Mouse (Mus musculus) B cell, adult (primary cell): Measurements from ENCODE around the gene Tas1r1. TPM values are rescaled to one million over a fixed set of nuclear protein-coding genes. Genes with fewer than 3 reads are reported as not detected.

Experiments
- total RNA-seq: library from RNA; stranded (reverse); gene quantifications from 4 replicates; pipeline ENCODE4 v1.2.4, GENCODE M21; 2023; ENCODE audit not compliant: inconsistent age

The Tas1r1 gene
- total RNA-seq, result 0.19 to 0.69 TPM (median 0.51 TPM) in 3 of 4 replicates, not detected in the other

DNA sequence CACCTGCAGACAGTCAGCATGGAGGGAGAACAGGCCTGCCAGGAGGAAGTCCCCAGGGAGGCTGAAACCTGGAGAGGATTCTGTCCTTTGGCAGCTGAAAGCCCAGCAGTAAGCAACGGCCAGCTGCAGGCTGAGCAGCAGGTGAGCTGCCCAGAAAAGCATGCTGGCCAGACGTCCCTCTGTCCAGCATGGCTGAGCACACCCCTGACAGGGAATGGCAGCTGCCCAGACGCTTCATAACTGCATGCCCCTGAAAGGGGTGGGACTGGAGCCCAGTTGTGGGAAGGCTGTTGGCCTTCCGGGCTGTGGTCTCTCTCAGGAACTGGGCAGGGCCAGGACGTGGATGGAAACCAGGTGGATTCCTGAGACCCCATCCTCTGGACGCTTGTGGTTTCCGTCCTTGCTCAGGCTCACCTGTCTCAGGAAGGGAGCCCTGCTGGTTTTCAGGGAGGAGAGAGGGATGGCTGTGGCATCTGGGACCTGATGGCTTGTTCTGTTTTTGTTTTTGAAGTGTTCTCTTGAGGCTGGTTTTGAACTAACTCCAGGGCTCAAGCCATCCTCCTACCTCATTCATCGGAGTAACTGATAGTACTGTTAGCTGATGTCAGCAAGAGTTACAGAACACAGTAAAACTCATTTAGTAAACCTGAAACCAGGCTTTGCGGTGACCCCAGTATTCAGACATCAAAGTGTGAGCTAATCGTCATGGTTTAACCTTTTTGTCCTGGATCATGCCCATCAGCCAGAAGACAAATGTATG, at the start of gene Tas1r1:
Gene Tas1r1 (minus strand): TSS at position 344 of the 760 bp plus-strand sequence.

DNA sequence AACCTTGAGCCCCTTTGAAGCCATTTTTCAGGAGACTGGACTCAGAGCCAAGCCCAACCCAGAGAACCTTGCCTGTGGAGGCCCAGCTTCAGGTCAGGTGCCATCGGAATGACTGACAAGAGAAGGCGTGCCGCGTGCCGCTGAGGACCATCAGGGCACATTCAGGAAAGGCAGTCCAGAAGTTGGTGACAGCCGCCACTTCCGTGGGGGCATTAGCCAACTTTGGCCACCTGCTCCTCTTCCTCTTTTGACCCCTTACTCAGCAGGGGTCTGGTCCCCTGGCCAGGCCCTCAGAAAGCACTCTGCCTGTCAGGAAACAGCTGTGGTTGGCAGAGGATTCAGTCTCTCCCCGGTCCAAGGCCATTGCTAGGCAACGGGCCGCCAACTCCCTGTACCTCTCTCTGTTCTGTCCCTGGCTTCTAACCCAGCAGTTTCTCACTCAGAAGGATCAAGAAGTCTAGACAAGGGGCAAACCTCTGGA, 33.8 kb upstream of the Tas1r1 start, which contains the start of gene Plekhg5:
Gene Plekhg5 (plus strand): TSS at position 378 of the 481 bp plus-strand sequence.

DNA sequence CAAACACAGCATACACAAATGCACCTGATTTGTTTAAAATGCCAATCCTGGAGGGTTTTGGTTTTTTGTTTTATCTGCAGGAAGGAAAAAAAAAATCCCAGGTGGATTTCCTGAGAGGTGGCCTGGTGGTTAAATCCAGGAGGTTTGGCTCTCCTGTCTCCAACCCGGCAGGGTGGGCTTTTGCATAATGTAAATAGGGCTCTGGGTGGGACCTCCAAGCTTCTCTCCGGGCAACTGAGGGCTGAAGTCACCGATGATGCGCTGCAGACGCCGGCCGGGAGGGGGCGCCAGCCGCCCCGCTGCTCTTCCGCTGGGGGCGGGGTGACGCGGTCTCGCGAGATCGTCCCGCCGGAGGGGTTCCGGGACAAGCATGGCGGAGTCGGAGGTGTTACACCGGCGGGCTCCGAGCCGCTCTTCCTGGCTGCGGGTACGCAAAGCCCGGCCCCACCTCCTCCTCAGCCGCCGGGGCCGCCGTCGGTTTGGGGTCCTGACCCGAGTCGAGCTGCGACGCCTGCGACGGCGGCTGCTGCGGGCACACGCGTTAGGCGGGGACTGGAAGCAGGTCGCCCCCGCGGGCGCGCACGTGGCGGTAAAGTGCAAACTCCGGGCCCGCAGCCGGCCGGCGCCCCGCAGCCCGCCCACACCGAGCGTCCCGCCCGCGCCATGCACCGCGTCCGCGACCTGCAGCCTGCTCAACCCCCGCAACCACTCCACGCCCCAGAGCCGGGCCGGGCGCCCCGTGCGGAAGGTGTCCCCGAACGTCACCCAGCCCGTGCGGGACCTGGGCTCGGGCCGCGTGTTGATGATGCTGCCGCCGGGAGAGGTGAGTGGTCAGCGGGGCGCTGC, 840 bp upstream of the Tas1r1 start, which contains the start of gene Nol9:
Gene Nol9 (plus strand): TSS at position 337 of the 846 bp plus-strand sequence.

DNA sequence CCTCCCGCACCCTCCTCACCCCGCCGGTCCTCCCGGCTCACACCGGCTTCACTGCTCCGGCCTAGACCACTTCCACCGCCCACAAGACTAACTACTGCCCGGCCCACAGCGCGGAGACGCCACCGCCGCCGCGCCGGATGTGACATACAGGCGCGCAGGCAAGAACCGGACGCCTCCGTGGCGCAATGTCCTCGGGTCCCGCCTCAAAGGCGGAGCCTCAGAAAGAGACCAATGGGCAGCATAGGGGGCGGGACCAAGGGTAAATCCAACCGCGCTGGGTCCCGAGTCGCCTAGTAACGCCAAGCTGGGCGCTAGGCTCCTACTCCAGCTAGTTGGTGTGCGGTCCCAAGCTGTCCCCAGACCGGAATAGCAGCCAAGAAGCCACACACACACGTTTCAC, 10.8 kb downstream of the Tas1r1 start, which contains the start of gene Zbtb48:
Gene Zbtb48 (minus strand): TSS at position 148 of the 400 bp plus-strand sequence.

DNA sequence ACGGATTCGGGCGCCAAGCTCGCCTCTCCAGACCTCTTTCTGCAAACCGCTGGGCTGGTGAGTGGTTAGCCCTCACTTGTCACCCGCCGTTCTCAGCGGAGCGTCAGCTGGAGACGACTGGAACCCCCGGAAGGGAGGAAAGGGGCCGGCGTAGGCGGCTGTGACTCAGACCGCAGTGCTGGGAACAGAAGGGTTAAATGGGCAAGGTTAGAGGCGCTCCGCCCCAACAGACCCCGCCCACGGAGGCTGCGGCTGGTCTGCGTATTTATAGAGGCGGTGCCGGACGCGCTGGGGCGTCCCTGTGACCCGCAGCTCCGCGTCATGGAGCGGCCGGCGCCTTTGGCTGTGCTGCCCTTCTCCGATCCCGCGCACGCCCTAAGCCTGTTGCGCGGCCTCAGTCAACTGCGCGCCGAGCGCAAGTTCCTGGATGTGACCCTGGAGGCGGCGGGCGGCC, 29.7 kb downstream of the Tas1r1 start, which contains the start of gene Klhl21:
Gene Klhl21 (plus strand): TSS at position 182 of the 454 bp plus-strand sequence.

DNA sequence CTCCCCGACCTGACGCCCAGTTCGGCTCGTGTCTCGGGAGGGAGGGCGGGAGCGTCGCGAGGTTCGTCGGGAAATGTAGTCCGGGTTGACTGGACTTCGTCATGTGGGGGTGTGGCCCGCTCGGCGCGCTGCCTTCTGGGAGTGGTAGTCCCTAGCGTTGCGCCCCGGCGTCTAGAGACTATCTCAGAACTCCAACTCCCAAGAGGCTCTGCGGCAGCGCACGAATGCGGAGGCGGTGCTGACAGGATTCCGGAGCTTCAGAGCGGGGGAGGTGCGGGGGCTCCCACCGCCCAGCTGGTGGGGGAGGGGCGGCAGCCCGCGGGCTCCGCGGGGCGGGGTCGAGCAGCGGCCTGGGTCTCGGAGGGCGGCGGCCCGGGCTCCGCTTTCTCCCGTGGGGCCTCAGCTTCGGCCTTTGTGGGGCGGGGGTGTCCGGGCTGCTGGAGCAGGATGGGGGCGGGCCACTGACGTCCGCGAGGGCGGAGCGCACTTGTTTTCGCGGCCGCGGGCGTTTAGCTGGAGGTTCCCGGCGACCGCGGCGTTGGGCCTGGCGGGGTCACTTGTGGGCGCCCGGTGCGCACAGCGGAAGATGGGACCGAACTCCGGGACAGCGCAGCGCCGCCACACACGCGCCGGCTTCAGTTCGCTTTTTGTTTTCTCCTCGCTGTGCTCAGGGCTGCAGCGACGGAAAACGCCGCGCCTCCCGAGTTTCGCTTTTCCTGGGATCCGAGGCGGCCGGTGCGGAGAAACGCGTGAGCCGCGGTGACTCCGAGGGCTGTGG, 42.0 kb downstream of the Tas1r1 start, which contains the start of gene Phf13:
Gene Phf13 (minus strand): TSS at position 86 of the 778 bp plus-strand sequence.

DNA sequence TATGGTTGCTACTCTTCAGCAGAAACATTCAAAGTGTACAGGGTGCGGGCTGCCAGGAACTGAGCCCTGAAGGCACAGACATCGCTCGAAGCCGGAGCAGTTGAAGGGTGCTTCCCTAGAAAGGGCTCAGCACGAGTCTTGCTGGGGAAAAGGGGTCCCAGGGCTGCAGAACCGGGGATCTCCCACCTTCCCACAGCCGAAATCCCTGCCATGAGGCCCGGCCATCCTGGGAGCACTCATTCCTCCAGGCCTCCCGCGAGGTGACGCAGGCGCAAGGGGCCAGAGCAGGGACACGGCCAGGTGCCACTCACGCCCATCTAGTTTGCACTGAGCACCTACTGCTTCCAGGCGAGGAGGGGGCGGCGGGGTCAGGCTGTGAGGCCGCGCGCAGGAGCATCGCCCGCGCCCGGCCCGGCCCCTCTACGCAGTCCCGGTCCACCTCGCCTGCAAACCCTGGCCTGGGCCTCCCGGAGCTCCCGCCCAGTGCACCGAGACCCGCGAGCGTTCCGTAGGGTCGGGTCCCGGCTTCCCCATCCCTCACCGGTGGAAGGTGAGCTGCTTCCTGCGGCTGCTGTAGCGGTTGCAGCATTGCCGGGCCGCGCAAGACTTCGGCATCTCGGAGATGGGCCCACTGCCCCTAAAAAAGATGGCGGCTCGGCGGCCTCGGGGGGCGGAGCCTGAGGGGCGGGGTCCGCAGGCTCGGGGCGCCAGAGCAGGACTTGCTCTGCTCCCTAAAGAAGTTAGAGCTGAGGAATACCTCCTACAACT, 49.8 kb downstream of the Tas1r1 start, which contains the start of gene Thap3:
Gene Thap3 (minus strand): TSS at position 656 of the 768 bp plus-strand sequence.

Other genes with a start within 250 kb of the Tas1r1 start
- 29.0 to 45.3 TPM (median 38.0 TPM) in 4 replicates for gene Camta1, start 176.7 kb downstream of the Tas1r1 start, total RNA-seq
- 63.0 to 74.3 TPM (median 70.1 TPM) in 4 replicates for gene Dnajc11, start 104.9 kb downstream of the Tas1r1 start, total RNA-seq
- gene Thap3, start 49.6 kb downstream of the Tas1r1 start, total RNA-seq, result 32.4 to 40.3 TPM (median 37.0 TPM) in 4 replicates
- 4.3 to 4.9 TPM (median 4.6 TPM) in 4 replicates for gene Phf13, start 42.3 kb downstream of the Tas1r1 start, total RNA-seq
- gene Klhl21, start 29.8 kb downstream of the Tas1r1 start, total RNA-seq, result 16.6 to 19.0 TPM (median 17.2 TPM) in 4 replicates
- gene Zbtb48, start 10.9 kb downstream of the Tas1r1 start, total RNA-seq, result 20.9 to 34.7 TPM (median 26.9 TPM) in 4 replicates
- 39.8 to 45.6 TPM (median 41.7 TPM) in 4 replicates for gene Nol9, start 753 bp upstream of the Tas1r1 start, total RNA-seq
- gene Plekhg5, start 33.9 kb upstream of the Tas1r1 start, total RNA-seq, result 1.5 to 3.0 TPM (median 2.6 TPM) in 4 replicates
- gene Tnfrsf25, start 77.4 kb upstream of the Tas1r1 start, total RNA-seq, result not detected in 4 replicates
- 0.99 to 1.7 TPM (median 1.0 TPM) in 4 replicates for gene Espn, start 113.8 kb upstream of the Tas1r1 start, total RNA-seq
- not detected in 4 replicates for gene Hes2, start 120.3 kb upstream of the Tas1r1 start, total RNA-seq
- gene Acot7, start 139.6 kb upstream of the Tas1r1 start, total RNA-seq, result 3.3 to 7.2 TPM (median 5.1 TPM) in 4 replicates
- gene Gpr153, start 235.7 kb upstream of the Tas1r1 start, total RNA-seq, result 0.13 to 0.18 TPM in 2 of 4 replicates, not detected in the others